Mouse (Mus musculus): Measurements from ENCODE around the gene Rab6b. TPM values are rescaled to one million over a fixed set of nuclear protein-coding genes. Genes with fewer than 3 reads are reported as not detected.

Rab6b gene
- total and polyA plus RNA-seq, 3 experiments, result not detected

- no peaks in the 10 kb centered on the region for H3K27me3 ChIP-seq (ENCODE audit: control insufficient read depth in 1 of 2, insufficient read depth in 2 of 2, low read length in 2 of 2)
- H3K27ac ChIP-seq (ENCODE audit: control insufficient read depth, low read depth, low read length), result no peak overlapping the region
- no peak for DNase-seq (ENCODE audit: low read depth, low spot score)
- no peaks in the 10 kb centered on the region for H3K4me1 ChIP-seq (ENCODE audit: control insufficient read depth in 1 of 2, insufficient read depth in 2 of 2, low read length in 2 of 2)
- no peak for TF ChIP-seq TBP (IDR thresholded peaks at IDR 0.05; ENCODE audit: low read depth, low read length)
- no peak for TF ChIP-seq HCFC1 (IDR thresholded peaks at IDR 0.05; ENCODE audit: low read depth, low read length)
- TF ChIP-seq MAX (IDR thresholded peaks at IDR 0.05; ENCODE audit: low read length), result no peak
- no peak for TF ChIP-seq MAZ (IDR thresholded peaks at IDR 0.05; ENCODE audit: low read depth, low read length)
- no peak overlapping the region for H3K4me3 ChIP-seq (ENCODE audit: control insufficient read depth in 1 of 2, insufficient read depth in 1 of 2, low read depth in 2 of 2, low read length in 2 of 2)
- H3K9me3 ChIP-seq (replicated peaks; ENCODE audit: insufficient read depth, low read length), result no peaks in the 10 kb centered on the region
- H3K36me3 ChIP-seq (ENCODE audit: control insufficient read depth in 1 of 2, insufficient read depth in 2 of 2, low read length in 2 of 2), result no peaks in the 10 kb centered on the region
- no peak overlapping the region for H3K9ac ChIP-seq (ENCODE audit: control insufficient read depth, low read depth, low read length, poor library complexity, severe bottlenecking)
- no peaks in the 10 kb centered on the region for H3K79me2 ChIP-seq (ENCODE audit: control insufficient read depth, insufficient read depth, low read length, poor library complexity)
Measured at GRCm38 (mm10) chr9:103121546-103121945, 10.0 kb downstream of the Rab6b start.

GRCm38 (mm10) chr9:103124746-103125145 lies 13.2 kb downstream of the Rab6b start:
- Histone ChIP-seq H3K9ac (ENCODE audit: control insufficient read depth, low read depth, low read length, poor library complexity, severe bottlenecking) (no peak overlapping the region), H3K27ac (ENCODE audit: control insufficient read depth, low read depth, low read length) (no peak overlapping the region), H3K4me1 (ENCODE audit: control insufficient read depth in 1 of 2, insufficient read depth in 2 of 2, low read length in 2 of 2) (no peaks in the 10 kb centered on the region), H3K4me3 (ENCODE audit: control insufficient read depth in 1 of 2, insufficient read depth in 1 of 2, low read depth in 2 of 2, low read length in 2 of 2) (no peak overlapping the region), H3K79me2 (ENCODE audit: control insufficient read depth, insufficient read depth, low read length, poor library complexity) (no peaks in the 10 kb centered on the region), H3K36me3 (ENCODE audit: control insufficient read depth in 1 of 2, insufficient read depth in 2 of 2, low read length in 2 of 2) (no peaks in the 10 kb centered on the region), H3K9me3 (replicated peaks; ENCODE audit: insufficient read depth, low read length) (no peaks in the 10 kb centered on the region), H3K27me3 (ENCODE audit: control insufficient read depth in 1 of 2, insufficient read depth in 2 of 2, low read length in 2 of 2) (no peaks in the 10 kb centered on the region)
- TF ChIP-seq ZKSCAN1 (IDR thresholded peaks at IDR 0.05; ENCODE audit: low read depth, low read length), result no peak
- no peak for TF ChIP-seq POLR2AphosphoS5 (IDR thresholded peaks at IDR 0.05; ENCODE audit: borderline replicate concordance, low read depth, low read length)
- TF ChIP-seq NELFE (IDR thresholded peaks at IDR 0.05; ENCODE audit: low read depth, low read length), result no peak
- TF ChIP-seq TCF12 (IDR thresholded peaks at IDR 0.05; ENCODE audit: low read depth, low read length), result no peak
- no peak for TF ChIP-seq USF1 (IDR thresholded peaks at IDR 0.05; ENCODE audit: low read depth, low read length)
- no peak for TF ChIP-seq MYB (IDR thresholded peaks at IDR 0.05; ENCODE audit: low read depth, low read length)
- no peak for TF ChIP-seq MAX (IDR thresholded peaks at IDR 0.05; ENCODE audit: low read length)
- TF ChIP-seq BHLHE40 (IDR thresholded peaks at IDR 0.05; ENCODE audit: borderline replicate concordance, low read depth, low read length), result no peak
- TF ChIP-seq ETS1 (IDR thresholded peaks at IDR 0.05; ENCODE audit: low read depth, low read length), result no peak
- TF ChIP-seq ZMIZ1 (IDR thresholded peaks at IDR 0.05; ENCODE audit: low read depth, low read length), result no peak
- TF ChIP-seq USF2 (IDR thresholded peaks at IDR 0.05; ENCODE audit: borderline replicate concordance in 1 of 2, insufficient read depth in 1 of 2, low read depth in 1 of 2, low read length in 2 of 2), result no peak
- no peak for TF ChIP-seq MXI1 (IDR thresholded peaks at IDR 0.05; ENCODE audit: low read depth, low read length)
- DNase-seq (ENCODE audit: low read depth, low spot score), result no peak
